Mouse (Mus musculus) embryo, embryonic 11.5 days (tissue): Measurements from ENCODE around the gene Ifnar1.

Experiments used
- DNase-seq: peaks from one replicate; pipeline ENCODE4 v3.0.0-alpha.2; 2012; ENCODE audit warnings: low read depth, low spot score

The Ifnar1 gene

DNA sequence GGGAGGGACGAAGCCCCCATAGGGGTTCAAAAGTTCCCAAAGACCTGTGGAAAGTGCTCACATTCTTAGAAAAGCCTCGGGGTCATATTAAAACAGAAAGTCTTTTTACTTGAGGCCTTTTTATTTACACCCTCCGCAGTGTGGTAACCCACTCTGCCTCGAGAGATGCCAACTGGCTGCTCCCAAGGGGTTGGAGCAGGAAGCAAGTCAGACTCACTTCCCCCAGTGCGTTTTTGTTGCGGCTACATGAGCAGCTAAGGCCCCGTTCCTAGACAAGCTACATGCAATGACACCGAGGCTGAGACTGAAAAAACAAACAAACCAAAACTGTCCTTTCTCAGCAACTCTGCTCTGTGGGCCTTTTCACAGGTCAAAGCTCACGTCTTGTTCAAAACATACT lies 53.5 kb downstream of the Ifnar1 start:
- no peak for DNase-seq

DNA sequence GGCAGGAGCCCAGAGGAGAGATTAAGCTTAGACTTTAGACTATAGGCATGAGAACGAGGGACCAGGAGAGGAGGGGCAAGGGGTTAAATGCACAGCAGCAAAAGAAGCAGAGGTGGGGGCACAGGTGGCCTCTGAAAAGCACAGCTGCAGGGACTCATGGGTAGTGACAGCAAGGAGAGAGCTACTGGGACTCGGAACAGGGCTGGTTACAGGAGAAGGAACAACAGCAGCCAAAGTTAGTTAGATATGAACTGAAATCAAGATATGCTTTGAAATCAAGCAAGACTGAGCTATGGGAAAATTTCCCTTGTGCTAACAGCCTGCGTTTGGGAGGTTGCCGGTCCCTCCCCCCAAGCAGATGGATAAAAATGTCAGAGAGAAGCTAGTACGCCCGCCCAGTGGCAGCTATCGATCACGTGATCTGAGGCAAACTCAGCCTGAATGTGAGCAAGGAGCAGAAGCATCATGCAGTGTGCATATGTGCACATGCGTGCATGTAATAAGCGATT lies 56.6 kb downstream of the Ifnar1 start:
- no peak for DNase-seq

DNA sequence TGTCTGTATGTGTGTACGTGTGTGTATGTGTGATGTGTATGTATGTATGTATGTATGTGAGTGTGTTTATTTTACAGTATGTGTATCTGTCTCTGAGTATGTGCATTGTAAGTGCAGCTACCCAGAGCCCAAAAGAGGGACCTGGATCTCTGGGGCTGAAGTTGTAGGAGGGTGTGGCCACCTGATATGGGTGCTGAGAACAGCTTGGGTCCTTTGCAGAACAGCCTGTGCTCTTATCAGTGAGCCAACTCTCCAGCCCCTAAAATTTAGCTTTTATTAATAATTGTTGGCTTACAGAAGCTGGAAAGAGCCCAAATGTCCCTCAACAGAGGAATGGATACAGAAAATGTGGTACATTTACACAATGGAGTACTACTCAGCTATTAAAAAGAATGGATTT lies 58.6 kb downstream of the Ifnar1 start:
- DNase-seq: no peak

DNA sequence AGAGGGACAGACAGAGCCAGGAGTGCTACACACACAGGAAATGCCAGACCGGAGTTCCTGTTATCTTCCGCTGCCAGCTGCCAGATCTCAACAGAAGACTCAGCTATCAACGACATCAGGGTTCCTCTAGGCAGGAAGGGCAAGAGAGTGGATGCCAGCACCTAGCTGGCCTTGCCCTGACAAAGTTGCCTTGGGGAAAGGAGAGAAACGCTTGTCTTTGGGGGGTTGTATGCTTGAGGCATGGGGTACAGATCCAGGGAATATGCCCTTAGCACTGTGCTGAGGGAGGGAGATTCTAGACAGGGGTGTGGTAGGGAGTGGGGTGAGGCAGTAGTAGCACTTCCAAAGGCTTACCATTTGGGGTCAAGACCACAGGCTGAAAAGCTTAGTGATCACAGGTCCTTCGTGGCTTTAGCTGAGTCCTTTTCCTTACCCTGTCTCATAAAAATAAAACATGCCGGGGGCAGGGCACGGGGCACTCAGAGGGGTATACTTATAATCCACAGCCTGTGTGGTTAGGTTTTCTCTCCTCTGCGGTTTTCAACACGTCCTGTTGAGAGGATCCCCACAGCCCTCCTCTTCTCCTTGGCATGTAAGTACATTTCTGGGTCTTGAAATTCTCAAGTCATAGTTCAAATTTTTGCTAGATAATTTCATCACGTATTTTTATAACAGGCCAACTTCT lies 60.7 kb downstream of the Ifnar1 start:
- no peak for DNase-seq

DNA sequence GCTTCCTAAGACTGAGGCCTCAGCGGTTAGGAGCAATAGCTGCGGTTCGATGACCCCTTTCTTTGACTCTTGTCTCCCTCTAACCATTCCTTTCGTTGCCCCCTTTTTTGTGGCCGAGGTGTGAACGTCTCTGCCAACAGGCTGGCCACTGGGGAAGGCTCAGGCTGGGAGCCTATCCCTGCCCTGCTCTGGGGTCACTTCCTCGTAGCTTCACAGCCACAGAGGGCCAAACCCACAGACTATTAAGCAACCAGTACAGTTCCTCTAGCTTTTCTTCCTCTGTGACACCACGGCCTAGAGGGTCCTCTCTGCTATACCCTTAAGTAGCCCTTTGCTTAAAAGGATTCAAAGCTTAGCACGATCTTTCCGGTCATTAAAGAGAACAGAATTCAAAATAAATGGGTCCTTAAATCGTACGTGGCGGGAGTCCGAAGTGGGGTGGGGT lies 61.4 kb downstream of the Ifnar1 start:
- DNase-seq: no peak

DNA sequence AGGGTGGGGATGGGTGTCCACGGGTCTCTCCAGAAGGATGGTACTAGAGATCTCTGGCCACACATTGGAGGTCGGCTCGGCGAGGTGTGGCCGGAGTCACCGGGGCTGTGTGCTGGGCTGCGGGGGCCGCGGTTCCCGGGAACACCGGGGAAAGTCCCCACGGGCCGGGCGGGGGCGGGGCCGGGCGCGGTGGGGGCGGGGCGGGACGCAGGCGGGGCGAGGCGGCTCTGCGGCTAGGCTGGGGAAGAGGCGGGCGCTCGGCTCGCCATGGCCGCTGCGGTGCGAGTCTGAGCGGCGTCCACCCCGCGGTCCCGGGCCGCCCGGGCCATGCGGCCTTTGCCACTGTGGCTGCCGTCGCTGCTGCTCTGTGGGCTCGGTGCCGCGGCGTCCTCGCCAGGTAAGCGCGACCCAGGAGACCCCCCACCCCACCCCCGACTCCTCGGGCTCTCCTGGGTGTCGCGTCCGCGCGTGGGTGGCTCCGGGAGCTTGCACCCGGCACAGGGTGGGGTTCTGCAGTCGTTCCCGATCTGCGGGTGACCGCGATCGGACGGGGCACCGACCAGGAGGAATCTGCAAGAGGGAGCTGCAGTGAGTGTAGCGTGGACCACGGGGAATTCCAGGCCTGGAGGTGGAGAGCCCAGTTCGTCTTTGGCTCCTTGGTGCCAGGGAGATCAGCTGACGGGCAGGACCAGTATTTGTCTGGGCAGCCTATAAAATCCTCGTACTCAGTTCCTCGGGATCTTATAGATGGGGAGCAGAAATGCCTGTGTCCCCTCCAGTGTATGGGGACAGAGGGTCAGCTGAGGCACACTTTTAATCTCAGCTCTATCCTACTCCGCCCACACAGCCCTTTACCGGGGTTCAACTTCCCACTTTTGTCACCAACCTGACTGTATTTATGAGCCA lies 62.1 kb downstream of the Ifnar1 start, which contains the start of gene Ifngr2:
TSS of gene Ifngr2 (plus strand) at position 237 of the 906 bp plus-strand sequence.
- no peak for DNase-seq

DNA sequence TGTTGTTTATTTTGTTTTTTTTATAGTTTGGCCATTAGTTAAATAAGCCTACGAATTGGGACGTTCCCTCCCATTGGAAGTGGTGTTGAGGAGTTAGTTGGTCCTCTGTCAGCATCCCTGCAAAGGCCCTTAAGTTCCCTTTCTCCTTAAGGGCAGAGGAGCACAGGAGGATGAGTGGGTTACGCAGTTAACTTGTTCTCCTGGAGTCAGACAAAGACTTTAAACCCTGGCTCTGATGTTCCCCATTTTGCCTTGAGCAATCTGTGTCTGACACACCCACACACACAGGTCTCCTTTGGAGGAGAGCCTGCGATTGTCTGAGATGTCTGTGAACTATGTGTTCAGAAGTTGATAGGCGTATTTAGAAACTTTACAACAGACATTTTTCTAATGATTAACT lies 62.9 kb downstream of the Ifnar1 start:
- no peak for DNase-seq

DNA sequence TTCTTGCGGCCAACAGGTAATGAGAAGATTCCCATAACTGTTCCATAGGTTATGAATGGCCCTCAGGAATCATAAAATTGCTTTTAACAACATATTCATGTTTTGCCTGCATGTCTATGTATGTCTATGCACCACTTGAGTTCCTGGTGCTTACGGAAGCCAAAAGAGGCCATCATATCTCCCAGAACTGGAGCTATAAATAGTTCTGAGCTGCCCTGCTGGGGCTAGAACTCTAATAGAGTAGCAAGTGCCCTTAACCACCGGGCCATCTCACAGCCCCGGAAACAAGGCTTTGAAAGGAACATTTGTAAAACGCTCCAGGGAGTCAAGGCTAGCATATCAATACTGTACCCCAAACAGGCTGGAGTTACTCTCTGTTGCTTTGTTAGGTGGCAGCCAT lies 63.5 kb downstream of the Ifnar1 start:
- no peak for DNase-seq

DNA sequence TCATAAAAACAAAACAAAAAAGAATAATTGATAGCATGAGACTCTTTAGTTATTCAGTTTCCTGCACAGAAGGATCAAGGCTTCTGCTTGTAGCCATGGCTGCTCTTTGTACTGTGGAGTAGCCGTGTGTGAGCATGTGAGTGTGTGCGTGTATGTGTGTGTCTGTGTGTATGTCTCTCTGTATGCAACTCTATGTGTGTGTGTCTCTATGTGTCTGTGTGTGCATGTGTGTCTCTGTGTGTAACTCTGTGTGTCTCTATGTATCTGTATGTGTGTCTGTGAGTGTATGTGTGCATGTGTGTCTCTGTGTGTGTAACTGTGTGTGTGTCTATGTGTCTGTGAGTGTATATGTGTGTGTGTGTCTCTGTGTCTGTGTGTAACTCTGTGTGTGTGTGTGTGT lies 64.0 kb downstream of the Ifnar1 start:
- no peak for DNase-seq

DNA sequence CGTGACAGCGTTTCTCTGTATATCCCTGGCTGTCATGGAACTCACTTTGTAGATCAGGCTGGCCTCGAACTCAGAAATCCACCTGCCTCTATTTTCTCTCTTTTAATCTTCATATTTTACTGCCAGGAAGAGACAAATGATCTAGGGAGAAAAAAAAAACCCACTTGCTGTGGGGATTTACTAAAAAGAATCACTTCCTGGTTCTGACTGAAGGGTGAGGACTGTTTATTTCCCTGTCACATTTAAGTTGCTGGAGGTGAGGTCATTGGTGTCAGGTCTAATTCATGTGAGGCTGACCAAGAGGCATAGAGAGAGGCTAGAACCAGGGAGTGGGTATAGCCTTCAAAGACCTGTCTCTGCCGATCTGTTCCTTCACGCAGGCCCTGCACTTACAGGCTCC lies 64.6 kb downstream of the Ifnar1 start:
- DNase-seq: no peak

DNA sequence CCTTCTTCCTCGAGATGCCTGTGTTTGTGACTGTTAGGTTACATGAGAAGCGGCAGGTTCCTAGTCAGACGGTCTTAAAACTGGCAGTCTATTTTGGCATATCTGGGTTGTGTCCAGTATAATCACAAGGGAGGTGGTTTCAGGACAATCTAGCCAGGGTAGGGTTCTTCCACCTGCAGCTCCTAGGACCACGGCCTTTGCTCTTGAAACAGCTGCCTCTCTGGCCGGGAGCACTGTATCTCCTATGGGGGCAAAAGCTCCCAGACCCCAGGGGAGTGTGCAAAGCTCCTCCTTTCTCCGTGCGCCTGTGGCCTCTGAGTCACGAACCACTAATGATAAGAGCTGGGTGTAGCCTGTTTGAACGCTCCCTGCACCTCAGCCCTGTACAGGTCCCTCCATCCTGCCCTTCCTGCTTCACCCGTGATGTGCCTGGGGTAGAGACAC lies 66.1 kb downstream of the Ifnar1 start:
- DNase-seq: no peak

DNA sequence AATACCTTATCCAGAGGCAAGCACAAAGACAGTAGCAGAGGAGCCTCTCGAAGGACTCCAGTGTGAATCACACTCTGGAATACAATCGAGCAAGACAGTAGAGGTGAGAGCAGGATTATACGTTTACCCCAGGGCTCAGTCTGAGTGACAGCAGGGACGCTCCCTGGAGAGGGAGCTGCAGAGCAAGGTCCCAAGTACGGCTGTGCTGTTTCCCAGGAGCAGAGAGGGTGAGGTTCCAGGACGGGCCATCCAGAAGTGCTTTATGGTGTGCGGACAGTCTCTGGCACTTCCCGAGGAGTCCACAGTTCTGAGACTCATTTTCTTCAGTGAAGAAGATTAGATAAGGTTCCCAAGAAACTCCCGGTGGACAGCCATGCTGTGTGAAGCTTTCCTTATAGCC lies 67.0 kb downstream of the Ifnar1 start:
- DNase-seq: no peak

DNA sequence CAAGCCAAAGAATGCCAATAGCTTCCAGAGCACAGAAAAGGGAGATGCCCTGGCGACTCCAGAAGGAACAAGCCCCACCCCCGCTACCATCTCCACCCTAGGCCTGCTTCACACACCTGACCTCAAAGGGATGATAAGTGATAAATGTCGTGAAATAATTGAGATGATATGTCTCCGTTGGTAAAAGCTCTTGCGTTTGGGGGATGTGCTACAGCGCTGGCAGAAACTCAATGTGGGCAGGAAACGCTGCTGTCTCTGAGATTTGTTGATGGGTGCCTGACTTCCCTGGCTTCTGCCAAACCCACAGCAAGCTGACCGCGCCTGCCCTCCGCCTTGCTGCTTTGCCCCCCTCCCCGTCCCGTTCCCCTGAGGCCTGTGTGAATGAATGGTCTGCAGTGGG lies 68.6 kb downstream of the Ifnar1 start:
- DNase-seq: no peak

DNA sequence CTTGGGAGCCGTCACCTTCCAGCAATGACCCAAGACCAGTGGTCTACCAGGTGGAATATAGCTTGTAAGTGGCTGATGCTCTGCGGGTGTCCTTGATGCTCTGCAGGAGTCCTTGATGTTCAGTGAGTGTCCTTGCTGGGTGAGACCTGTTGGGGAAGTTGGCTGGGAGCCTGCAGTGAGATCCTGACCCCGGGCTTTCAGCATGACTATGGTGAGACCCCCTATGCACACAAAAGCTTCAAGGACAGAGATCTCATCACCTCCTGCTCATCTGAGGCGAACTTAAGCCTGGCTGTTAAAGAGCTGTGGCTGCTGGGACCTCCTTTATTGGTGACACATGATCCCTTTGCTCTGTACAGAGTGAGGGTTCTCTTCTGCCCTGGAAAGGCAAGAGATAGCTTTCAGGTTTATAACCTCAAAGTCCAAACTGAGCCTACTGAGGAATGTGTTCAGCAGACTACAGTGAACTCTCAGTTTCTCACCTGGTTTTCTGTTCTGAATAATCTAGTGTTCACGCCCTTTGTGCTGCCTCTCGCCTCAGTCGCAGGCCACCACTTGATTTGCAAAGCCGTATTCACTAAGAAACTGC lies 70.1 kb downstream of the Ifnar1 start:
- no peak for DNase-seq

DNA sequence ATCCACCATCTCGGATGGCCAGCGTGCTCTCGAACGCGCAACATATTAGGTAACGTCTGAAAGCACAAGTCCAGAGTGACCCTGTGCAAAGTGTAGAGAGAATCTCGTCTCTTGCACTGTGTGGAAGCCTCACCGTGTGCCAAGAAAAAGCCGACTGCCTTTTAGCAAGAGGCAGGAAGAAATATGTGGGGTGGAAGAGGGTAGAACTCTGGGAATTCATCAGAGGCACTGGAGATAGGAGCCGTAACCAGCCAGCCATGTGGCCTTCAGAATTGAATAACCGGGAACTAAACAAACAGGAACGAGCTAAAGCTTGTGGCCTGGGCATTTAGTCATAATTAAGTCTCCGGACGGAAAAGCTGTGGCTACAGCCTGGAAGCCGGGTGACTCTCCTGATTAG lies 71.6 kb downstream of the Ifnar1 start:
- DNase-seq: no peak
